Mouse (Mus musculus): ENCODE data around the gene Gm853. TPM values are rescaled to one million over a fixed set of nuclear protein-coding genes. Genes with fewer than 3 reads are reported as not detected.

Gene Gm853
- total RNA-seq, 1 experiment from 2014 or later = not detected

DNA sequence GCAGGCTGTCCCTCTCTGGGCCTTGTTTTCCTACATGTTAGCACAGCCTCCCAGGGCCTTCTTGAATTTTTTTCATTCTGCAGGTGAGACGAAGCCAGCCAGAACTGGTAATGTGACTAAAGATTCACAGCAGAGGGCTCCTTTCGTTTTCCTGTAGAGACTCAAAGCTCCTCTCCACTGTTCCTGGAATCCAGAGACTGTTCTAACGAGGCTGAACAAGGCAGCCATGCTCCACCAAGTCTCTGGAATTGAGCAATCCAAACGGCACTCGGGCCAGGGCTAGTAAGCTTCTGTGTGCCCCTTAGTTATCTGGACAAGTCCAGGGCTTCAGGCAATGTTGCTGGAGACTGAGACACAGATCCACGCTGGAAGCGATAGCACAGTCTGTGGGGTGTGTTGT, 44.7 kb downstream of the Gm853 start:
- no peak for ATAC-seq (ENCODE audit: extremely low read depth, insufficient number of reproducible peaks, low FRiP score, poor library complexity, severe bottlenecking)

DNA sequence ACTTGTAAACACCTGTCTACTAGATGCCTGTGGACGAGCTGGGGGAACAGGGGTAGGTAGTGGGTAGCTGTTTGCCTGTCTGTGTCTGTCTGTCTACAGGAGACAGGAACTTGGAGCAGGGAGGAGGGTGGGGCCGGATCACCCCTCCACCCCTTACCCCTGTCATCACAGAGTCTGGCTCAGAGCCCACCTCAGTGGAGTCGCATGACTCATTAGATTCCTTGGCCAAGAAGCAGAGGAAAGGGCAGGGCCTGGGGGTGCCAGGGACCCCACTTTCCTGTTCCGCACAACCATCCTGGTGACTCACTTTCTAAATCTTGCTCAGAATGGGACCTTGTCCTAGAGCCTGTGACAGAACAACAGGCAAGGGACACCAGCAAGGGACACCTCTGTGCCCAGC, 45.1 kb downstream of the Gm853 start:
- no peak for ATAC-seq (ENCODE audit: extremely low read depth, insufficient number of reproducible peaks, low FRiP score, poor library complexity, severe bottlenecking)

DNA sequence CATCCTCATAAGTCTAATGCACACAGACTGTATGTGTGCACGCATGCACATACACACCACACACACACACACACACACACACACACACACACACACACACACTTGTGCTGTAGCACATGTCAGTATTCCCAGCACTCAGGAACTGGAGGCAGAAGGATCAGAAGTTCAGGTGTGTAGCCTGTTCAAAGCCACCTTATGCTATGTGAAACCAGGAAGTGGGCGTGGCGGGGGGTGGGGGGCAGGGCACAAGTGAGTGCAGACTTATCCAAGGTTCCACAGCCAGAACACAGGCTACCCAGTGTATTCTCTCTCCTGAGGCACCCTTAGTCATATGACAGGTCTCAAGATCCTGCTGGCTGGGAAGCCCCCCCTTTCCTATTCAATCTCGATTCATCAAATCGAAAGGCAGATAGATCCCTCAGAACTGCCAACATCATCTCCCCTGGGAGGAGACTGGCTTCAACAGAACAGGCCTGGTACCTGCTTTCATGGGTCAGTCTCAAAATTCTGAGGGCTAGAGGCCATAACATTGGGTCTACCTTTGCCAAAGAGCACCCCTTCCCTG, 46.0 kb downstream of the Gm853 start:
- ATAC-seq (ENCODE audit: extremely low read depth, insufficient number of reproducible peaks, low FRiP score, poor library complexity, severe bottlenecking) = no peak

DNA sequence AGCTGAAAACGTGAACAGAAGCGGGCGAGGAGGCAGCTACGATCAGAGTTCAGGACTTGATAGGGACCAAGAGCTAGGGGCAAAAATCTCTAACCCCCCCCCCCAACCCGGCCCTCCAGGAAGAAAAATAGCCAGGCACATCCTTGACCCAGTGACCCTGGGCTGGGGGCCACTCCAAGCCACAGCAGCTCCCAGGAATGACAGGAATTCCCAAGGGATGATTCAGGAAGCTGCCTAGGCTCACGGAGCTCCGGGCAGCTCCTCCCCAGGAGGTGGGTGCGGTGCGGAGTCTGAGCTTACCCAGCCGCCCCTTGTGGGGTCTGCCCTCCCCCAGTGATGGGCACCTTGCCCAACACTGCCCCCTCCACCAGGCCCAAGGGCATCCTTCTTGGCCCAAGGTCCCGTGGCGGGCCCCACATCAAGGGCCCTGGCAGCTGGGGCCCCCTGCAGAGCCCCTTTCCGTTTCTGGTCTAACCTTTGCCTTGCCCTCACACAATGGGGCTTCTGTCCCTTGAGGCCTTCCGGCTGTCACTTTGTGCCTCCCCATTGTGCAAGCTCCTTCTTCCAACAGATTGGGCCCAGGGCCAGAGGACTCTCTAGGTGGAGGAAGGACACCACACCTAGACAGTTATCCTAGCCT, 47.0 kb downstream of the Gm853 start, which contains the start of gene Tinagl1:
TSS of gene Tinagl1 (minus strand) at position 51 of the 640 bp plus-strand sequence.
- ATAC-seq (ENCODE audit: extremely low read depth, insufficient number of reproducible peaks, low FRiP score, poor library complexity, severe bottlenecking) = no peak

DNA sequence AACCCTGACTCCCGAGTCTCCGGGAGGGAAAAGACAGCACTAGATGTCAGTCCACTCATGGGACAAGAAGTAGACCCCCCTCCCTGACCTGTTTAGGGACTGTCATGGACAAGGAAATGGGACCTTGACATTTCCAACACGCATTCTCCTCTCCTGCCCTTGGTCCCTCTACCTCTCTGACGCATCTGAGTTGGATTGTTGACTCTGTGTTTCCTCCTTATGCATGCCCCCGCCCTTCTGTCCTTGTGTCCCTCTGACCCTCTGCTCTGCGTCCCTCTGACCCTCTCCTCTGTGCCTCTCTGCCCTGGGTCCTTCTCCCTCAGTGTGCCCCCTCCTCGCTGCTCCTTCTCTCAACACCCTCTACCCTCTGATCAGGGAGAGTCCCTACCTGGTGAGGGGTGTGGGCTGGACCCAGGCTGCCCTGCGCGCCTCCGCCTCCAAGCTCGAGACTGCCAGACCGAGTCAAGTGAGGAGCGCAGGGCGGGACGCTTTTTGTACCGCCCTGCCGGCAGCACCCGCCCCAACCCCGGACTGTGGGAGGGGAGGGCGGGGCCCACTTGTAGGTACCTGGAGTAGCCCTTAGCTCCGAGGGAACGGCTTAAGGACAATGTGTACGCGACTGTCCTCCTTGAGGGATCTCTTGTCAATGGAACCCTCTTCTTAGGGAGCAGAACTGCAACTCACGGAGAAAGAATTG, 47.7 kb downstream of the Gm853 start:
- peak; percentile 40 for ATAC-seq (ENCODE audit: extremely low read depth, insufficient number of reproducible peaks, low FRiP score, poor library complexity, severe bottlenecking)

DNA sequence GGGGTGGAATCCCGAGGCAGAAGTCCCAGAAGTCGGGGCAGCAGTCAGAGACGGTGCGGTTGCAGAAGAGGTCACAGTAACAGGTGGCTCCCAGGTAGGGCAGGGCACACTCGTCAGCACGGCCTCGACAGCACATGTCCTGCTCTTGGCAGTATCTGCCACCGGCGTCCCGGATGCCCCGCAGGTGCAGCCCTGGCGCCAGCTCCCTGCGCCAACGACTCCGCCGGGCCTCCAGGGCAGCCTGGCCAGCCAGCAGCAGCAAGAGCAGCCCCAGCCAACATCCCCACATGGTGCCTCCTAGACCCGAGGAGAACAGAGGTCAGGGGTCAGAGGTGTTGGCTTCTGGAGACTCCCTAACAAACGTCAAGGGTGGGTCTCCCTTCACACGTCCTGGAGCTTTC, 48.3 kb downstream of the Gm853 start:
- no peak for ATAC-seq (ENCODE audit: extremely low read depth, insufficient number of reproducible peaks, low FRiP score, poor library complexity, severe bottlenecking)

DNA sequence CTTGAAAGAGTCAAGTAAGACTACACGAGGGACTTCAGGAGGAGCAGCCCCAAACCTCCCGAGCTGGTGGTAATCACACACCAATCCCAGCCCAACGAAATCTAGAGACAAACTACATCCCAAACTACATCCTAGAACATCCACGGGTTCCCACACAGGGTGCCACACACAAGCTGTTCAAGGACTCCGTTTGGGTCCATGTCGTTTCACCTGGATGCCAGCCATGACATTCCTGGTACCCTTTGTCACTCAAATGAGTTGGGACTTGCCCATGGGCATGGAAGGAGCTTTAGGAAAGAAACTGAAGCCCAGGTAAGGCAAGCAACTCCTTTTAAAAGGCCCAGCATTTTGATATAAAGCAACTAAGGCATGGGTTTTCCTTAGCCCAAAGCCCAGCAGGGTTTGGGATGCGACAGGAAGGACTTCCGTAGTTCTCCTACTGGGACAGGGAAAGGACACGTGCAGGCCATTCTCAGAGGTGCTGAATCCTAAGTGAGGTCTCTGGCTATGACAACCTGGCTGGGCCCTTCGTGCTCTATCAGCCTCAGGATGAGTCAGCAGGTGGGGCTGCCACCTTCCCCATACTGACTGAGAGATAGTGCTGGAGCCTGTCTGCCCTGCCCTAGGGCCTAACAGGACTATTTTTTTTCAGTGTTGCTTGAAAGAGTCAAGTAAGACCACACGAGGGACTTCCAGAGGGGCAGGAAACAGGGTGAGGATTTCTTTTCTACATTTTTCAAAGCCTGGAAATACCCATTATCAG, 49.0 kb downstream of the Gm853 start:
- ATAC-seq (ENCODE audit: extremely low read depth, insufficient number of reproducible peaks, low FRiP score, poor library complexity, severe bottlenecking) = no peak

DNA sequence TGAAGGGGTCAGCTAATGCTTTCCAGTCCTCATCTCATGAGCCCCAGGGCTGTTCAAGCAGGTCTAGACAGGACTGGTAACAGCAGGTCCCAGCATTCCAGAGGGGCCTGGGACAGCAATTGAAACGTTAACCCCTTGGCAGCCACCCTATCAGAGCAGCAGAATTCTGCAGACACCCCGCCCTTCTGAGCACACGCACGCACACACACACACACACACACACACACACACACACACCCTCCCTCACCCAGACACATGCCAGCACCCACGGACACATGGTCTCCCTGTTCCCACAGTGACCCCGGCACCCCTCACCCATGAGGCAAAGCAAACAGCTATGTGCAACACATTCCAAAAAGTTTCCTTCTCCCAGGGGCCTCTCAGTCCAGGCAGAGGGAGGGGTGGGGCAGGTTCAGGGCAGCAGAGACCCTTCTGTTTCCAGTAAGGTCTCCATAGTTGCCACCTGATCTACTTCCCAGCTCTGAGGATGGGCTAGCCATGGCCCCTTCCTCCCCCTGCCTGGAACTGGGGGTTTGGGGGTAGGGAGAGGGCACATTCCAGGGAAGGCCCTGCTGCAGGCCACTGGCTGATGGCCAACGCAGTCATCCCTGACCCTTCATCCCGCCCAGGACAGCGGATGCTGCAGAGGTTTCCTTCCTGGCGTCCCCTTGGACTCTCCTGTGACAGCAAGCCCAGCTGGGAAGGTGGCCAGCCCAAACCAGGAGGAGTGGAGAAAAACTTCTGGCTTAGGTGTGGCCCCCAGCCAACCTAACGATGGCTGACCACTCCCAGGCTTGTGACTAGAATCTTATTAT, 50.0 kb downstream of the Gm853 start:
- ATAC-seq (ENCODE audit: extremely low read depth, insufficient number of reproducible peaks, low FRiP score, poor library complexity, severe bottlenecking) = no peak

DNA sequence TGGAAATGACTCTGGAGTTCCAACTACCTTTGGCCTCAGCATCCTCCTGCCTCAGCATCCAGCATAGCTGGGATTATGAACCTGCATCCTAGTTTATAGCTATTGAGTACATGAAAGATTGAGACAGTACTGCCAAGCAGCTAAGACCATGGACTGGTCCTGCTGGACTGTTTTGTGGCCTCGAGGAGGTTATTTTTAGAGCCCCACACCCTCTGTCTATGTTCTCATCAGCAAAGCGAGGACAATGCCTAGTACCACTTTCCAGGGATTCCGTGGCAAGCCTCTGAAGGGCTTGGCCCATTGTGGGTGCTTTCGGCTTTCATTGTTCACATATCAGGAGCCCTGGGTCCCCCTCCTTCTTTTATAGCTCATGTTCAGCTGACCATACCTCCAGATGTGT, 51.8 kb downstream of the Gm853 start:
- ATAC-seq (ENCODE audit: extremely low read depth, insufficient number of reproducible peaks, low FRiP score, poor library complexity, severe bottlenecking) = no peak

DNA sequence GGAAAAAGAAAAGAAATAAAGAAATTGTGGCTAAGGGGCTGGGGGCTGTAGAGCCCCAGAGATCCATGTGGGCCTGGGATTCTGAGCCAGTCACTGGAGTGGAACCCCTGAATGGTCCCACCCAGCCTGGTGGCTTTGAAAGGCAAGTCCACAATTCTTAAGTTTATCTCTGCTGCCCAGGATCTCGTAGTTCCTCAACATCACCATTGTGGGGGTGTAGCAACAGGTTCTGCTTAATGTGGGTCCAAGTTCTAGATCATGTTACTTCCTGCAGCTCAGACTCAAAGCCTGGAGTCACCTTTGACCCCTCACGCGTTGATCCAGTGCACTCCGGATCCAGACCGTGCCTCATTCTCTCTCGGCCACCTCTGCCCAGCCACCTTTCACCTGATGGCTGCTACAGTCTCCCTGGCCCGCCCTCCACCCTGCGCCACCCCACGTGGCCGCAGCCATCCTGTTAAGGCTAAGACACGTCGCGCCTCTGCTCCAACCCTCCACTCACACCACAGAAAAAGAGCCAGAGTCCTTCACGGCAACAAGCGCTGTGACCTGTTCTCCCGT, 52.7 kb downstream of the Gm853 start:
- no peak for ATAC-seq (ENCODE audit: extremely low read depth, insufficient number of reproducible peaks, low FRiP score, poor library complexity, severe bottlenecking)

DNA sequence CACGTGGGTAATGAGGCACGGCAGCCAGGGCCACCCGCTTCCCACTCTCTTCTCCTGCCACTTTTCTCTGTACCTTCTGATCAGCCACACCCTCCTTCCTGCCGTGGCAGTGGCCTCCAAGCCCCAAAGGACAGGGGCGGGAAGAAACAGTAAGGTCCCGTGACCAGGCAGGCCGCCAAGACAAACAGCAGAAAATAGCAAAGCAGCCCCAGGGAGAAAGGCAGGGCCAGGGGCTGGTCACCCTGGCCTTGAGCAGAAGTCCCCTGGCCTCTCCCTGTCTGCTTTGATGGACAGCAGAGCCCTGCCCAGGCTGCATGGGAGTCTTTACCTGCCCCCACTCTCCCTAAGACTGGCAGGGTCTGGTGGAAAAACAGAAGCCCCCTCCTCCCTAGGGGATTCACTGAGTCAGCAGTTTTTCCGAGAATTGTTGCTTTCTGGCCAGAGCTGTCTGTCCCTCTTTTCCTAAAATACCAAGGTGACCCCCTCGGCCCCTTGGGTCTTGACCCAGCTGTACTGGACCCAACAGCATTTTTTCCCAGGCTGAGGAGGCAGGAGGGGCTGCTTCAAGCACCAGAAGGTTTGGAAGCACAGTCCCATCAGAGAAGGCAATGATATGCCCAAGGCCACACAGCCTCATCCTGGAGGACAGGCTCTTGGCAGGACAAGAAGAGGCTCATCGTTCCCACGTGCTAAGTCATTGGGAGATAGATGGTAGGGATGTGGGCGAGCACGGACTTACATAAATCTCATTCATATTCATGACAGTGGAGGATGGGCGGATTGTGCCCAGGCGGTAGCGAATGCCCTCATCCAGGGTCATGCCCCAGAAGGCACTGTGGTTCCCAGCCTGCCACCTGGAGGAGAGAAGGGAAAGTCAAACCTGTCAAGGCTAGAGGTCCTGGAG, 53.7 kb downstream of the Gm853 start:
- ATAC-seq (ENCODE audit: extremely low read depth, insufficient number of reproducible peaks, low FRiP score, poor library complexity, severe bottlenecking) = no peak

DNA sequence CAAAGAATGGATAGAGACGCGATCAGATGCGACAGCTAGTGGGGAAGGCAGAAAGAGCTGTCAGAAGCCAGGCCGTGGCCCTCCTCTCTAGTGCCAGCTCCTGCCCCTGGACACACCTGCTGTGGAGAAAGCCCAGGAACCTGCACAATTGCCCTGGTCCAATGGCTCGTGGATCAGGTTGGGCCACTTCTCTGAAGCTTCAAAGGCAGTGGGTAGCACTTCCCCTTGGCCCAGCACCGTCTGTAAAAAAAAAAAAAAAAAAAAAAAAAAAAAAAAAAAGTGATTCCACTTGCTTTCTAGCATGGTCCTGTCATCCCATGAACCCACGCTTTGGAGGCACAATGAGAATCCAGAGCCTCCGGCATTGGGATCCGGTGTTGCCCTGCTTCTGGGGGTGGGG, 54.4 kb downstream of the Gm853 start:
- no peak for ATAC-seq (ENCODE audit: extremely low read depth, insufficient number of reproducible peaks, low FRiP score, poor library complexity, severe bottlenecking)

DNA sequence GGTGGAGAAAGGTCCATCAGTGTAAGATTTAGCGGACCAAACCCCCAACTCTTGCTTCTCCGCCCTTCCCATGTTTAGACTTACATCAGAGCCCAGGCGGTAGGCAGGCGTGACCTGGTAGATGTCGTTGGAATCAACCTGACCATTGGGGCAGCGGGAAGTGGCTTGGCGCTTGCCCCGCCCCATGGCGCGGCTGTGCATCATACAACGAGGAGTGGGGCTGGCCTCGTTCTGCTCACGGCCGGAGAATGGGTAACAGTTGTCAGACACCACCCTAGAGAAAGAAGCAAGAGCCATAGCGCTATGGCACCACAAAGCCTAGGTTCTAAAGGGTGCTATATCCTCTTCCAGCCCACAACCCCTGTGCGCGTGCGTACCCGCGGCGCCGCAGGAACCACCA, 54.9 kb downstream of the Gm853 start:
- no peak for ATAC-seq (ENCODE audit: extremely low read depth, insufficient number of reproducible peaks, low FRiP score, poor library complexity, severe bottlenecking)

DNA sequence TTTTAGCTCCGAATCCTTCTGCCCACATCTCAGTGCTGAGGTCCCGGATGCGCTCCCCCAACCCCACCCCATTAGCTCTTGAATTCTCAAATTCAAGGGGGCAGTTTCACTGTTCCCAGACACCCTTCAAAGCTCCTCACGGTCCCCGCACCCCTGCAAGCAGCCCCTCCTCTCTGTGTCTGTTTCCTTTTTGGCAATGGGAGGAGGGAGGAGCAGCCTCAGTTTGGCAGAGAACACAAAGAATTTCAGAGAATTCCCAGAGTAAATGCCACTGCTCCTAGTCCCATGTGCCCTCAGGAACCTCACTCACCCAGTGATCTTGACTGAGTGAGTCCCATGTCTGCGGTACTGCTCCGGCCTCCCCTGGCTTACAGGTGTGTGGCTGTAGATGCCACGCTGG, 55.6 kb downstream of the Gm853 start:
- no peak for ATAC-seq (ENCODE audit: extremely low read depth, insufficient number of reproducible peaks, low FRiP score, poor library complexity, severe bottlenecking)

DNA sequence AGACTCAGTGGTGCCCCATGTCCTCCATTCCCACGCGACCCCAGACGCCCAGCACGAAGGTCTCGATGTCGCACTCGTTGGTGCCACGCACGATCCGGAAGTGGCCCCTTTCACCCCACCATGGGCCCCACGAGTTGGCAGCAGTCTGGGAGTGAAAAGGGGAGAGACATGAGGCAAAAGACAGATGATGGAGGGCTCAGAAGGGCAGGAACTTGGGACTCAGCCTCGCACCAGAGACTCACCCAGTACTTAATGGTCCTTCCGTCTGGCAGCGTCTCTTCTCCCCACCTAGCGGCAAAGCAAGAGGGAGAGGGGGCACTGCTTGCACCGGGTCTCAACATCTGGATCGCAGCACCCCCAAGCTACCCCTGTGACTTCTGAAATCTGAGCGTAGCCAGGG, 56.1 kb downstream of the Gm853 start:
- no peak for ATAC-seq (ENCODE audit: extremely low read depth, insufficient number of reproducible peaks, low FRiP score, poor library complexity, severe bottlenecking)

DNA sequence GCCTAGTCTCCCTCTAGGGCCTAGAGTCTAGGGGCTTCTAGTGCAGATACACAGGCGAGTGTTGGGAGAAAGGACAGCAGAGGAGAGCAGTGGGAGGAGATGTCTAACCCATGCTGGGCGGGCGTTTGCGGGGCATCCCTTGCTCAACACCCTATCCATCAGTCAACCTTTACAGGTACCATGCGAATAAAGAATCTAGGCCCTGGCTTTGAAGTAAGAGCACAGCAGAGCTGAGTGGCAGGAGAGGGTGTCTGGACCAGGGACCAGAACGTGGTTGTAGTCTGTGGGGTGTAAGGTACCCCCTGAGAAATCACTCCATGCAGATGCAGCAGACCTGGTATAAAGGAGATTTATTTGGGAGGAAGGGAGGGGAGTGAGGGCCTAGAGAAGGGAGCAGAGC, 58.1 kb downstream of the Gm853 start:
- ATAC-seq (ENCODE audit: extremely low read depth, insufficient number of reproducible peaks, low FRiP score, poor library complexity, severe bottlenecking) = no peak

DNA sequence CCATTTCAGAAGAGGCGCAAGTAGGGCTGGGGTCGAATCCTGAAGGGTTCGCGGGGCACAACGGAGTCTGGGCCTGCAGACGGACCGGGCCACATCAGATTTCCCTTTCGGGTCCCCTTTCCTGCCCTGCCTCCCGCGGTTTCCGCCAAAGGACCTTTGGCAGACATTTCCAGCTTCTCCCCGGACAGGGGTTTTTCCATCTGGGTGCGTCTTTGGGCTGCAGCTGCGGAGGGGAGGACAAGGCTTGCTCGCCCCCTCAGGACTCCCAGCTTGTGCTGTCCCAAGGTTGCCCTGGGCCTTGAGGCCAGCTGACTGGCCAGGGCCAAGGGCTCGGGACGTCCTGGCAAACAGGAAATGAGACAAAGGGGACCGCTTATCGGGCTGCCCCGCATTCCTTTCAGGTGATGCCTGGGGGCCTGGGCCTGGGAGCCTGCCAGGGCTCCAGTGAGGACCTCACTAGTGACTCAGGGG, 58.8 kb downstream of the Gm853 start:
- no peak for ATAC-seq (ENCODE audit: extremely low read depth, insufficient number of reproducible peaks, low FRiP score, poor library complexity, severe bottlenecking)

DNA sequence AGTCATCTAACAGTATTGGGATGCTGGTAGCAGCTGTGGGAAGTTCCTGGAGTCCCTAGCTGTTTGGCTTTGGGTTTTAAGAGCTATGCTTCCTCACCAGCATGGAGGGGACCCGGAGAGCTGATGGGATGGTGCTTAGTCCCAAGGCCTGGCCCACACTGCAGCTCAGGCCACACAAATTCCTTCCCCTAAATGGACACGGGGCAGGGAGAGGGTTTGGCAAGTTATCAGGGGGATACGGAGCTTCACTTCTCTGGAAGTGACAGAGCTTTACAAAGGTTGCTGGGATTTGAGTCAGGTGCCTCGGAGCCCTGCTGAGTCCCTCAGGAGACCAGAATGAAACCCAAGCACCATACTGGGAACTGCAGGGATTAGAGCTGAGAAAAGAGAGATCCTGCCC, 60.9 kb downstream of the Gm853 start:
- no peak for ATAC-seq (ENCODE audit: extremely low read depth, insufficient number of reproducible peaks, low FRiP score, poor library complexity, severe bottlenecking)

All from neutrophil, adult 5-6 weeks (primary cell).